Mouse (Mus musculus) layer of hippocampus, adult 9-10 months (tissue): ENCODE data around the gene Tmem216.

ENCODE experiments used
- DNase-seq: peaks from one replicate; pipeline ENCODE4 v3.0.0; 2022; ENCODE audit warnings: low spot score

The Tmem216 gene

GRCm38 (mm10) chr19:10555624-10556510 lies at the start of gene Tmem216:
Tmem216 (minus strand) TSS chr19:10556238.
- DNase-seq = peak; percentile 45

DNA sequence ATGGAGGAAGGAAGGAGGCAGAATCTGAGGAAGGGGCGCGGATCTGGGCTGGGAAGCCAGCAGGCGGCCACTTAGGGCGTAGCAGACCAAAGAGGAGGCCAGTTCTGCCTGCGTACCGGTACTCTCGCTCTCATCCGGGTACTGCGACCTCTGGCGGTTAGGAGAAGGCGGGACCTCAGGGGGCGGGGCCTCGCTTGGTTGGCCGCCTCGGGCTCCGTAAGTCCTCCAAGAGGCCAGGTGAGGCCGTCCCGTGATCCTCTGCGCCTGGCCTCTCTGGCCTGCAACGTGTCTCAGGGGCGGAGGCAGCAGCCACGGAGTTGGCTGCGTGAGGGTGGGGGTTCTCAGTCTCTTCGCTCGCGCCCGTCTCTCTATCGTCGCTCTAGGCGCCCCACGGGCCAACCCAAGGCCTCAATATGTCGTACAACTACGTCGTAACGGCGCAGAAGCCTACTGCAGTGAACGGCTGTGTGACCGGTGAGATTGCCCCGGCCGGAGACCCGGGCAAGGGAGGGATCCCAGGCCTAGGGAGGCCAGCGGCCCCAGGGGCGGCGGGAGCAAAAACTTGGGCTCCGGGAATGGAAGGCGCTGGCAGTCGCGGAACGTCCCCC lies 49.4 kb upstream of the Tmem216 start, which contains the start of the genes Ddb1 and Tkfc:
TSS of gene Ddb1 (plus strand) at position 35 of the 608 bp plus-strand sequence.
TSS of gene Tkfc (minus strand) at position 362 of the 608 bp plus-strand sequence.
- DNase-seq = peak; percentile 98

DNA sequence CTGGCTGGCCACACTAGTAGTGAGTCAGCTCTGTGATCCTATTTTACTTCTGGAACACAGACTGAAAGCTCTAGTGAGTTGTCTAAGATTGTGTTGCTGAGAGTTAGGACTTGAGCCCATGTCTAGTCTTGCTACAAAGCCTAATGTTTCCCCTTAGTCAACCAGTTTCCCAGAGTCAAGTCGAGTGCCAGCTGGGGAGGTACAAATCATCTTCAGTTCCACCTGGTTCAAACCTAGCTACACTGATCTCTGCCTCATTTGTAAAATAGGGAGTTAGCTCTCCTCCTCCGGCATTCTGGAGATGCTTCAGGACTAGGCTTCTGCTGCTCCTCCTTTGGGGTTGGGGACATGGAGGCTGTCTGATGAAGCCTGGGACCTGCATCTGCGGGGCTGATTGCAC lies 48.5 kb upstream of the Tmem216 start:
- DNase-seq = no peak

- DNase-seq = no peak
Measured at GRCm38 (mm10) chr19:10603660-10604523, 47.9 kb upstream of the Tmem216 start.

DNA sequence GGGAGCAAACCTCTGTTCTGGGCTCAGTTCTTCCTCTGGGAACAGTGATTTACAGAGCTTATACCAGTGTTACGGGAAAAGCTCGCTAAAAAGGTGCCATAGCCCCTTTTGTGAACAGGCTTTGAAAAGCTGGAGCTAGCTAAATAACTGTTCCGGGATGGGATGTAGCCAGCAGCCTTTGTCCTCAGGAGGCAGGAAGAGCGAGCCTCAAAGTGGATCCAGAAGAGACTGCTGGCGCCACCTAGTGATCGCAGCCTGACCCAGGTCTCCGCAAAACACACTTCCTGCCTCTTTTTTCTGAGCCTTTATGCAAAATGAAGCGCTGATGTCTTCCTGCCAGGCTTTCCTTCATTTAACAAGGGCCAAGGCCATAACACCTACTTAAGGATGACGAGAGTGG lies 46.7 kb upstream of the Tmem216 start:
- peak; percentile 77 for DNase-seq

- DNase-seq = no peak
Measured at GRCm38 (mm10) chr19:10602247-10602769, 46.3 kb upstream of the Tmem216 start.

DNA sequence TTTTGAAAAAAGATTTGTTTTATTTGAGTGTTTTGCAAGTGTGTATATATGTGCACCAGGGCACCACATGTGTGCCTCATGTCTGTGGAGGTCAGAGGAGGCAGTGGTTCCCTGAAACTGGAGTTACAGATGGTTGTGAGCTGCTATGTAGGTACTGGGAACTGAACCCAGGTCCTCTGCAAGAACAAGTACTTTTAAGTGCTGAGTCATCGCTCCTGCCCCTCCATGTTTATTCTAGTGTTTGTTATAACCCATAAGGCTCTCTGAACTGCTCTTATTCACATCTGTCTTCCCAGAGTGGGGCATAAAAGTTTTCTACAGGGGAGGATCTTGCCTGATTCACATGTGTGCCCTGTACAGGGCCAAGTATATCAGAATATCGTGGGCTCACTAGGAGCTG lies 43.6 kb upstream of the Tmem216 start:
- no peak for DNase-seq

- no peak for DNase-seq
Measured at GRCm38 (mm10) chr19:10598188-10598587, 42.1 kb upstream of the Tmem216 start.

- no peak for DNase-seq
Measured at GRCm38 (mm10) chr19:10591659-10592377, 35.8 kb upstream of the Tmem216 start.

DNA sequence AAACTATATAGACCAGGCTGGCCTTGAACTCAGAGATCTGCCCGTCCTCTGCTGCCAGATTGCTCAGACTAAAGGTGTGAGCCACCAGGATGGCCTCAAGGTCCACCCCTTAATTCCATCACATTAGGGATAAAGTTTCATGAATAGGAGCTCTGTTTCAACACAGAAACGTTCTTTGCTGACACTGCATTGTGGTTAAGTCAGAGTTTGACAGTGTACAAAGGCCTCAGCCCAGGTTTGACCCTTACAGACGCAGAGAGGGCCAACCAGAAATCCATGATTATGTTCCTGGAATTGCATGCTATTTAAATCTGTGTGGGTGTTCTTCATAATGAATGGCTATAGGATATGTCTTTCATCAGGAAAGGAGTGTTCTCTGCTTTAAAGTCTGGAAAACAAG lies 34.3 kb upstream of the Tmem216 start:
- DNase-seq = no peak

- DNase-seq = no peak
Measured at GRCm38 (mm10) chr19:10589127-10589857, 33.3 kb upstream of the Tmem216 start.

DNA sequence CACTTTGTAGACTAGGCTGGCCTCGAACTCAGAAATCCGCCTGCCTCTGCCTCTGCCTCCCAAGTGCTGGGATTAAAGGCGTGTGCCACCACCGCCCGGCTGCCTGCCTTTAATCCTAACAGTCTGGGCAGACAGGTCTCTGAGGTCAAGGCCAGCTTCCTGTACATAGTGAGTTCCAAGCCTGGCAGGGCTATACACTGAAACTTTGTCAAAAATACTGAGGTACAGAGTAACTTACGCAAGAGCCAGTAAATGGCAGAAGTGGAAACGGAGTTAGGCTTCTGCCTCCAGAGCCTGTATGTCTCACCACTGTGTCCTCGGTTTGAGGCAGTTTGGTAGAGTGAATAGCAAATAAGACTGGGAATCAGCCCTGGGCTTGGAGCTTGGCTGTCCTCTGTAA lies 31.2 kb upstream of the Tmem216 start:
- DNase-seq = no peak

- DNase-seq = no peak
Measured at GRCm38 (mm10) chr19:10585112-10585511, 29.1 kb upstream of the Tmem216 start.

- DNase-seq = no peak
Measured at GRCm38 (mm10) chr19:10583550-10584146, 27.6 kb upstream of the Tmem216 start.

- DNase-seq = no peak
Measured at GRCm38 (mm10) chr19:10581984-10582383, 25.9 kb upstream of the Tmem216 start.

DNA sequence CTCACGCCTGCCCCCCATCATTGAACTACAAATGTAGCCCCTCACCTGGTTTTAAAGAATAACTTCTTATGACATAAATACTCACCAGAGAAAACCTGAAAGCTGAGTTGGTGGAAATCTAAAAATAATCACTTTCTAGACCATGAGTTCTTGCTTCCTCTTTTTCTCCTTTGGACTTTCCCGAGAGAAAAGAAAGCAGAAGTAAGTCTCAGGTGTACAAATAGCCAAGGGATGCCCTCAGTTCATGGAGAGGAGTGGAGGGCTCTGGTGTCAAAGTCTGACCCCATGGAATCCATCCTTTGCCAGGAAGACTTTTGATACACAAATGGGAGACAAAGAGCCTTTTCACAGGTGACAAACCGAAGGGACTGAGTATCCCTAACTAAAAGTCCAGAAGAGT lies 24.7 kb upstream of the Tmem216 start:
- no peak for DNase-seq

DNA sequence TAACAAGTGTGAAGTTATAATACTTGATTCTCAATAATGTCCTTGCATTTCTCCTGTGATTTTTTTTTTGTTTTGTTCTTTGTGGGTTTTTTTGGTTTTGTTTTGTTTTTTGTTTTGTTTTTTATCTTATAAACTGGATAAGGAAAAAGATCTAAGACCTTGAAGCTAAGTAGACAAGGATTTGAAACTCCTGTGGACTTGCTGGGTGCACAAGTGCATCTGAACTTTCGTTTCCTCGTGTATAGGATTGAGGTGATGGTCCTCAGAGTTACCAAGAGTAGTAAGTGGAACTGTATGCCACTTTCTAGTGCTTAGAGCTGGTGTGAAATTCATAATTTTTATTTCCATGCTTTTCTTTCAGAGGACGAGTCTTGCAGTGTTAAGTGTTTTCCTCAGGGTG lies 24.1 kb upstream of the Tmem216 start:
- no peak for DNase-seq

DNA sequence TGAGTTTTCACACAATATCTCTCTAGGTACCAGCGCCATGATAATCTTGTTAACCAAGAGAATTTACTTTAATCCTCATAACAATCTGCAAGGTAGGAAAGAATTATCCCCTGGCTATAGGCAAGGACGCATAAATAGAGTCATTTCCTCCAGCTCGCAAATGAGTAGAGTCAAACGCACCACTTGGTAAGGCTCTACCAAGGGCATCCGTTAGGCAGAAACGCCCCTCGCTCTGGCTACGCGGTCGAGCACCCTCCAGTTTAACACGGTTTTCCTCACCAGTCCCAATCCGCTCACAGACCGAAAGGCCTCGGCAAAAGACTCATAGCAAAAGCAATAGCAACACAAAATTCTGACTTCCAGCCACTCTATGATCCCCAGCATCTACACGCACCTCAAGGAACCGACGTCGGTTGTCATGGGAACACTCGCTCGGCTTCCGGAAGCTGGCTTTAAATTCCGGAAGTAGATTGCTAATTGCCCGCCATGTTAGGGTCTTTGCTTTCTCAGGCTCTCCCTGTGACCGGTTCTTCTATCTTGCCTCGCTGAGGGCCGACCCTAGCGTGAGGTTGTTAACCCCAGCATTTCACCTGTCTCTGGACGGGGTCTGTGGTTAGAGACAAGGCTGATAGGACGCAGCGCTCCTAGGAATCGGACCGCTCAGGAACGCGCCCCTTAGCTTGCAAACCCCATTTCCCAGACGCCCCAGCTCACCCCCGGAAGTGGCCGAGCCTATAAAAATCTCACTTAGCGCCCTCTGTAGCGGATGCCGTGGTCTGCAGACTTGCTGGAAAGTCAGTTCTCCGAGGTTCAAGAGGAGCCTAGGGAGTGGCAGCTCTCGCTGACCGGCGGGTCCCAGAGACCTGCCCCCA lies 20.9 kb upstream of the Tmem216 start, which contains the start of the genes Cyb561a3 and Tmem138:
TSS of gene Cyb561a3 (plus strand) at position 483 of the 872 bp plus-strand sequence.
TSS of gene Tmem138 (minus strand) at position 673 of the 872 bp plus-strand sequence.
- DNase-seq = peak; percentile 89

GRCm38 (mm10) chr19:10569627-10570026 lies 13.6 kb upstream of the Tmem216 start:
- DNase-seq = no peak
